Mouse (Mus musculus) skeletal muscle tissue, adult 2 months (tissue): ENCODE data around the gene Atp8a2.
A peak's percentile ranks its signal among the peaks of the same experiment; 100 is the strongest.

Experiments
- DNase-seq: peaks from one replicate; pipeline ENCODE4 v3.0.0-alpha.2; 2012; ENCODE audit warnings: low read depth, low spot score

The Atp8a2 gene

GRCm38 (mm10) chr14:60152373-60152772 lies 44.6 kb downstream of the Atp8a2 start:
- DNase-seq, result no peak

GRCm38 (mm10) chr14:60148893-60149292 lies 48.1 kb downstream of the Atp8a2 start:
- DNase-seq, result no peak

- no peak for DNase-seq
Measured at GRCm38 (mm10) chr14:60143234-60143633, 53.7 kb downstream of the Atp8a2 start.

- no peak for DNase-seq
Measured at GRCm38 (mm10) chr14:60138339-60138738, 58.6 kb downstream of the Atp8a2 start.

- DNase-seq, result no peak
Measured at GRCm38 (mm10) chr14:60137812-60138211, 59.2 kb downstream of the Atp8a2 start.

- no peak for DNase-seq
Measured at GRCm38 (mm10) chr14:60135801-60136200, 61.2 kb downstream of the Atp8a2 start.

- no peak for DNase-seq
Measured at GRCm38 (mm10) chr14:60134720-60135119, 62.3 kb downstream of the Atp8a2 start.

- no peak for DNase-seq
Measured at GRCm38 (mm10) chr14:60131196-60131876, 65.6 kb downstream of the Atp8a2 start.

GRCm38 (mm10) chr14:60129564-60129963 lies 67.4 kb downstream of the Atp8a2 start:
- DNase-seq, result peak; percentile 3

- DNase-seq, result no peak
Measured at GRCm38 (mm10) chr14:60125202-60125601, 71.8 kb downstream of the Atp8a2 start.

- no peak for DNase-seq
Measured at GRCm38 (mm10) chr14:60121572-60121971, 75.4 kb downstream of the Atp8a2 start.

- no peak for DNase-seq
Measured at GRCm38 (mm10) chr14:60117792-60118585, 79.0 kb downstream of the Atp8a2 start.

- no peak for DNase-seq
Measured at GRCm38 (mm10) chr14:60086808-60087725, 109.9 kb downstream of the Atp8a2 start.

GRCm38 (mm10) chr14:60086254-60086807 lies 110.6 kb downstream of the Atp8a2 start:
- no peak for DNase-seq

- DNase-seq, result no peak
Measured at GRCm38 (mm10) chr14:60082771-60083170, 114.2 kb downstream of the Atp8a2 start.

GRCm38 (mm10) chr14:60072496-60072895 lies 124.5 kb downstream of the Atp8a2 start:
- no peak for DNase-seq

- DNase-seq, result no peak
Measured at GRCm38 (mm10) chr14:60065186-60065585, 131.8 kb downstream of the Atp8a2 start.

- DNase-seq, result no peak
Measured at GRCm38 (mm10) chr14:60061023-60061422, 136.0 kb downstream of the Atp8a2 start.

GRCm38 (mm10) chr14:60058867-60059266 lies 138.1 kb downstream of the Atp8a2 start:
- no peak for DNase-seq

- no peak for DNase-seq
Measured at GRCm38 (mm10) chr14:60055231-60055630, 141.7 kb downstream of the Atp8a2 start.

- no peak for DNase-seq
Measured at GRCm38 (mm10) chr14:60030666-60031065, 166.3 kb downstream of the Atp8a2 start.

- no peak for DNase-seq
Measured at GRCm38 (mm10) chr14:60027139-60027538, 169.8 kb downstream of the Atp8a2 start.
